Mouse (Mus musculus) kidney, adult 2 months (tissue): ENCODE results near the gene Spred2.

Source experiments
- CTCF ChIP-seq: fragments of 200-500 bp; conservative IDR thresholded peaks from 2 replicates; pipeline ENCODE4 v1.5.1; 2011; ENCODE audit warnings: low read depth, mild to moderate bottlenecking, control low read depth, low read length, moderate library complexity, mixed read lengths; ENCODE audit not compliant: insufficient read depth, insufficient read length
- POLR2A ChIP-seq: fragments of 200-500 bp; IDR thresholded peaks from one replicate; pipeline ENCODE4 v1.6.1; 2011; ENCODE audit warnings: low read depth, low read length, control low read depth

GRCm38 (mm10) chr11:19877239-19877915, 46.8 kb upstream of the Spred2 start:
- TF ChIP-seq POLR2A = no peak
- no peak for TF ChIP-seq CTCF
